Mouse (Mus musculus): Measurements from ENCODE around the gene Gm3604. TPM values are rescaled to one million over a fixed set of nuclear protein-coding genes. Genes with fewer than 3 reads are reported as not detected.
A peak's percentile ranks its signal among the peaks of the same experiment; 100 is the strongest.
"Not testable (repeated sequence)": the region's sequence is repeated elsewhere in the genome, so short reads cannot be mapped to it uniquely, and the experiment has no call there.

The Gm3604 gene
- 1 to 10 TPM; 1.2 to 1.3 TPM for total RNA-seq (2021)
- long read RNA-seq, experiment 1, partial matches to known transcripts, result 0 of 3 reads
- long read RNA-seq, experiment 1, other reads (novel, unspliced or antisense), result 2 of 3 reads
- long read RNA-seq, experiment 2, result 0 reads

GRCm38 (mm10) chr13:62382952-62383351, at the start of gene Gm3604:
TSS of gene Gm3604 (minus strand) at chr13:62383177.
- peak; percentile 9 to 34 for DNase-seq (ENCODE audit: low spot score in 2 of 2)
- intact Hi-C loops (cut with DNase I), result not testable (repeated sequence)

GRCm38 (mm10) chr13:62399206-62399605, 16.2 kb upstream of the Gm3604 start:
- intact Hi-C loops (cut with DNase I); DNase-seq (ENCODE audit: low spot score in 2 of 2): not testable (repeated sequence)

- intact Hi-C loops (cut with DNase I); DNase-seq (ENCODE audit: low spot score in 2 of 2): not testable (repeated sequence)
Measured at GRCm38 (mm10) chr13:62390076-62390620, 7.2 kb upstream of the Gm3604 start.

GRCm38 (mm10) chr13:62331786-62332185, 51.2 kb downstream of the Gm3604 start:
- no peak for DNase-seq (ENCODE audit: low spot score in 2 of 2)
- intact Hi-C loops (cut with DNase I), result no loop called here

- intact Hi-C loops (cut with DNase I), result no loop called here
- no peak for DNase-seq (ENCODE audit: low spot score in 2 of 2)
Measured at GRCm38 (mm10) chr13:62331381-62331780, 51.6 kb downstream of the Gm3604 start.

Small RNA genes lying within 50 kb of the gene (microRNA-seq; reads per million reads assigned to microRNA genes)
- 0 reads per million in 2 experiments for gene Gm25933

Other genes with a start within 250 kb of the Gm3604 start
- gene Gm49359, start 83.7 kb upstream of the Gm3604 start, total RNA-seq (2021), result 10 to 100 TPM; 12.8 to 15.6 TPM
- gene Zfp935, start 175.3 kb upstream of the Gm3604 start, total RNA-seq (2021), result under 1 TPM in 1 of 2 experiments, not detected in 1; 0.77 TPM
- gene Zfp934, start 188.0 kb upstream of the Gm3604 start, total RNA-seq (2021), result 1 to 10 TPM; 5.0 to 5.6 TPM
- gene 6720489N17Rik, start 241.0 kb upstream of the Gm3604 start, total RNA-seq (2021), result 1 to 10 TPM; 2.5 to 3.3 TPM